Mouse (Mus musculus) cerebellum, postnatal 36 days (tissue): ENCODE measurements at regions not wholly inside any gene's neighbourhood (a gene's known extent, or its start where the extent isn't known, plus 50 kb on each side); places are given as distances from the start of the nearest gene placed in this dataset.

ENCODE experiments used
- DNase-seq, 2 experiments: peaks; one replicate each; pipeline ENCODE4 v3.0.0; 2021 to 2022; ENCODE audit warnings: mixed read lengths in 2 of 2

DNA sequence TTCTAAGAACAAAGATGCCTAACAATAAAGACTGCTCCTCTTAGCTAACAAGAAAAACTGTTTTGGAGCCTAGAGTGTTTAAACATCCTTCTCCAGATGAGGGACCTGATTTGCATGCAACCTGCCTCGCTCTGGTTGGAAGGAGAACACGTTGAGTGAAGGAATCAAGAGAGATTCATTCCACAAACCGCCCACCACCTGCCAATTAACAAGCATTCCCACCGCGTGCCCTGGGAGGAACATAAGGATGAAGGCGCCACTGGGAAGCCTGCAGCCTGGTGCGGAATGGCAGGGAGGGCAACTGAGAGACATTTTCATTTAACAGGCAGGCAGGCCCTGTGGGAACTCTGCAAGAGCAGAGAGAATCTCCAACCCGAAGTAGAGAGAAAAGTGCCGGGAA lies 265.0 kb downstream of the Hs3st3b1 start:
- no peak for DNase-seq

DNA sequence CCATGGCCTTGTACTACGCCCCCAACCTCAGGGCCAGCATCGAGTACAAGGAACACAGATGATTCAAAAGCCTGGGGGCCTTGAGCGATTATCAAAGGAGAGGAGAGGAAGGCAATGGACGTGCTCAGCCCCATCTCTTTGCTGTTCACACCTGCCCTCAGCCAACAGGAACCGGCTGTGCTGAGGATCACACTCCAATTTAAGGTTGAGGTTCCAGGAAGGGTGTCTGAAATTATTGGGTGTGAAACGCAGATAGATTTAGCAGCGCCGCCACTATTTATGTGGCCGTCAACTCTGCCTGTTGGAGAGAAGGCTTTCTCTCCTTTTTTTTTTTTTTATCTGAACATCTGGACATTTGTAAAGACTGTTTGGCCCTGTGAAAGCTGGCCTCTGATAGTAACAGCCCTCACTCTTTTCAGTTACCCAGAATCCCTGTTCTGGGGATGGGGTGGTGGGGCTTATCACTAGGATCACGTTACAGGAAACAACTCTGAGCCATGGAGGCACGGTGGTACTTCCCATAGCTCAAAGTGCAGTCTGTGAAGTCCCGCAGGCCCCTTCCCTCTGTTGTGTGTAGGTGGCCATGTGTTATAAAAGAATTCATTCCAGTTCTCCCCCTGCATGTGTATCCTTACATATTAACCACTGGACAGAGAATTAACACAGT lies 256.7 kb downstream of the Hs3st3b1 start:
- no peak for DNase-seq

DNA sequence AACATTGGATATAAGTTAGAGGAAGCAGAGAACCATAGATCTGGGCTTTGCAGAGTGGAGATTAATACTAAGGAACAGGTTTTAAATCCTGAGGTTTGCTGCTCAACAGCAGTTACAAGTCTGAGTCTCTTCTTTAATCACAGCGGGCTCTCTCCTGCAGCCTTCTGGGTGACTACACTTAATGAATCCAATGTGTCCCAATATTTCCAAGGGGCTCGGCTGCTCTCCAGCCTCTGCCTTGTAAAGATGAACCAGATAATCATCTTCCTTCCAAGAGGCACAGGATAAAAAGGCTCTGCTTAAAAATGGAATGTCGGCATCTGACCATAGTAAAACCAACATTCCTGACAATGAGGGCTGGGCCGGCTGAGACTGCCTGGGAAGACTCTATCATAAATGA lies 251.6 kb downstream of the Hs3st3b1 start:
- no peak for DNase-seq

DNA sequence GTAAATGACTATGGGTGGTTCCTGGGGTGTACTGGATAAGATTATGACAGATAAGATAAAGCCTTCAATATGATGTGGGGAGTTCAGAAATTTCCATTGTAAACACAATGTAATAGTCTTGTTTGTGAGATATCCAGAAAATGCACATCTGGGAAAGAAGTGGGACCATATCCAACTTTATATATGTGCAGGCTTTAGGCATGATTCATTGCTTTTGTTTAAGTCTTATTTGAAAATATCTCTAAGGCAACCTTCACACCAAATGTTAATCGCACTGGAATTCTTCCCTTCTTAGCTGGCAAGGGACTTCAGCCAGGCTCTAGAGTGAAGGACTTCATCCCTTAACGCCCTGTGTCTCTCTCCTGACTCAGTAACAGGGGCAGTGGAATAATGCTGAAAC lies 250.3 kb downstream of the Hs3st3b1 start:
- DNase-seq, result no peak

DNA sequence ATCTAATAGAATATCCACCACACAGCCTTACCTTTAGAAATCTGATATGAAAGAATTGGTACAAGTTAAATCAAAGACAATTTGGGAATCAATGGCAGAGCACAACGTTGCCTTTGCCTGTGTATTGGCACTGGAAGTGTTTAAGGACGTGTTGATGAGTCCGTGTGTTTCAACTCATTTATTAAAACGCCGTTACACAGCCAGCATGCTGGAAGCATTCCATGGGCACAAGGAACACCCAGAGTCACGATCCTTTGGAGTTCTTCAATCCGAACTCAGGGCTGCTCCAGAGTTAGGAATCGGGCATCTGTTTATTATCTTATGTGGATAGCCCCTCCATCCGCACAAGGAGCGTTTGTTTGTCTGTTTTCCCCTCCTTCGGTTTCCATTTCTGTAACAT lies 244.2 kb downstream of the Hs3st3b1 start:
- DNase-seq, result no peak

DNA sequence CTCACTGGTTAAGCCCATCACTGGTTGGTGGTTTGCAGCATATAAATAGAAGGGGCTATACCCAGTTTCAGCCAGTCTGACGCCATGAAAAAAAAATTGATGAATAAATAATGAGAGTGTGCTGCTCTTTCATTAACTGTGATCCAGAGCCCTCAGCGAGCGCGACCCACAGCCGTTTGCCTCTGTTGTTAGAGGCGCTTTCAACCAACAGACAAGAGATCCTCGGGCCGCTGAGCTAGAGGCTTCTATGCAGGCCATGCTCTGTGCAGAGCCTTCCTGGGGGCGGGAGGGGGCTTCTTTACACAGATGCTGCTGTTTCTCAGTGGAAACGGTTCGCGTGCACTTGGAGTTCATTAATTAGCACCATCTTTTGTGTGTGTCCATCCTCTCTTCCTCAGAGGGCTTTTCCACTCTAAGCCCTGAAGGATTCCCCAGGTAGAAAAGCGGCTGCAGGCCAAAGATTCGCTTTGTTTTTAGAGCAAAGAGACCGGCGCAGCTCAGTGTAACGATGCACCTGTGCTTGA lies 243.6 kb downstream of the Hs3st3b1 start:
- DNase-seq, result no peak

DNA sequence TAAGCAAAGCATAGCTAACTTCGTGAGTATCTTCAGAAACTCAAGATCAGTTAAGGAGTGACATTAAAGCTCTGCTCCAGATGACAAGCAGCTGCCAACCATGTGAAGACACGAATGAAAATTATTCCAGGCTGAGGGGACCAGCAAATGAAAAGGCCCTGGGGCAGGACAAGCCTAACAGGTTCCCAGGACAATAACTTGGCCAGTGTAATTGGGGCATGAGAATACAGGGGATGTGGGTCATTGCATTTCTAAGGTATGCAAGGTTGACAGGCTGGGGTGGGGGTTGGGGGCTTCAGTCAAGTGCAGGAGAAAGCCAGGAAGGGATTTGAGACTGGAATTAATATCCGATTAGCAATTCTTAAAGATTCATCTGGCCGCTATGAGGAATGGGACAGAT lies 242.6 kb downstream of the Hs3st3b1 start:
- no peak for DNase-seq

DNA sequence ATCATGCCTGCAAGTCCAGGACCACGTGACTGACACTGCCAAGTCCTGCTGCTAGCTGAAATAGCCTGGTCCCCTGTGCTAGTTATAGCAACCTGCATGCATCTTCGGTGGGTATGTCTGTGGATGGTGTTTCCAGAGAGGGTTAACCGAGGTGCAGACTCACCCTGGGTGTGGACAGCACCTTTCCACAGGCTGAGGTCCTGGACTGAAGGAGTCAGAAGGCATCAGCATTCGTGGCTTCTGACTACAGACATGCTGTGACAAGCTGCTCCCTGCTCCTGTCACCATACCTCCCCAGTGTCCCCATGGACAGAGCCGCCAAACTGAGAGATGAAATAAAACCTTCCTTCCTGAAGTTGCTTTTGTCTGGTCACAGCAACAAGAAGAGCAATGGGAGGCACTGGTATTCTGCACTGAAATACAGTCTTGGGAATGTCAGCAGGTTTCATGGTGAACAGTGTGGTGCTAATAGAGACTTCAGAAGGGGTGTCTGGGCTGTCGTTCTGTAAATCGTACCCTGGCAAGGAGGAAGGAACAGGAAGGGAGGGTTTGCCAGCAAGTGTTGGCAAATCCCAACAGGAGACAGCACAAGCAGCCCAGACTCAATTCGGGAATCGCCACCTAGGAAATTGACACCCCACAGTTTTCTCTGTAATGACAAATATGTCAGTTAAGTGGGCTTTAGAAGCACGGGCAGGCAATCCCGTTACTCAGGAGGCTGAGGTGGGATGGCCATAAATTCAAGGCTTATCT lies 237.7 kb downstream of the Hs3st3b1 start:
- DNase-seq, result no peak

DNA sequence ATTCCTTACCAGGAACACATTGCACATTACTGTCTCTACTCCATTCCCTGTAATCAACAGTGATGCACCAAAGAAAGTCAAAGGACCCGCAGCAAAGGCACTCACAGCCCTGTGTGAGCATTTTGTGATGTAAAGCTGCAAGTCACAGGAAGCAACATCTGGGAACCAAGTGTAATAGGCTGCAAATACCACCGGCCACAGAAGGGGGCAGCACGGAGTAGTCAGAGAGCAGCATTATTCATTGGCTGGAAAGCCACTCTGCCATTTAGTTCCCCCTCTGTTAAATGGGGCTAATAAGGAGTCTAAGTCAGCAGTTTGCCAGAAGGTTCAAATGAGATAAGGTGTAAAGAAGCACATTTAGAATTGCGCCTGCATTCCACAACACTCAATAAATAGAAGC lies 231.0 kb downstream of the Hs3st3b1 start:
- DNase-seq, result no peak

DNA sequence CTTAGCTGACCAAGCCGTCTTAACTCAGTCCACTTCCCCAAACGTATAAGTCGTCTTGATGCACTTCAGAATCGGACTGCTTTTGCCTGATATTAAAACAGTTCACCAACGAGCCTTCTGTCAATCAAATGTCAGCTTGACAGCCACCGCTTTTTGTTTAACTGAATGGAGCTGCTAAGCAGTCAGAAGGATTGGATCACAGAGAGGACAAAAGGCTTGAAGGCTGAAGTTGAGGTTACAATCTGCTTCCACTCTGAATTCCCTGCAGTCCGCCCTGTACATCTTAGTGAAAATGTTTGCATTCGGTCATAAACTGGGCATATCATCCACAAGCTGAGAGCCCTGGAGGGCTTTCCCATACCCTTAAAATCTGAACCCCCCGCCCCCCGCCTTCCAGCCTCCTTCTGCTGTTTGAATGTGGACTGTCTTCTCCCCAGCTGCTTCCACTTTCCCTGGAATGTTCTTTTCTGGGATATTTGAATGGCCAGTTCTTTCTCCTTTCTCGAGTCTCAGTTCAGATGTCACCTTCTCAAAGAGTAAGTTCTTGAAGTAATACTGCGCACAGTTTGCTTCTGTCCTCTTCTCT lies 217.0 kb downstream of the Hs3st3b1 start:
- no peak for DNase-seq

DNA sequence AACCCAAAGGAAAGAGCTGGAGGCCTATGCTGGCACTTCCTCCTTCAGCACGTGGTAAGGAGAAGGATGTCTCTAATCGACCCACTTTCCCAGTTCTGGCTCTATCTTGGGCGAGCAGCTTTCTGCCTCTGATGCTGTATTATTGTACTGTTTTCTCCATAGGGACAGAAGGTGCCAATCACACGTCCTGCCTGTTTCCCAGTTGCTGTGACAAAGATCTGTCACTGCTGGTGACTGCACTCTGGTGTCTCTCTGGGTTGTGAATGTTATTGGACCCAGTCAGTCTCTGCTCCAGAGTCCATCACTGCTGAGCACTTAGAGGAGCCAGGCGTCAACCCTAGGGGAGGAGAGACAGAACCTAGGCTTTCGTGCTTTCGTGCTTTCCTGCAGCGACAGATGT lies 216.0 kb downstream of the Hs3st3b1 start:
- no peak for DNase-seq

DNA sequence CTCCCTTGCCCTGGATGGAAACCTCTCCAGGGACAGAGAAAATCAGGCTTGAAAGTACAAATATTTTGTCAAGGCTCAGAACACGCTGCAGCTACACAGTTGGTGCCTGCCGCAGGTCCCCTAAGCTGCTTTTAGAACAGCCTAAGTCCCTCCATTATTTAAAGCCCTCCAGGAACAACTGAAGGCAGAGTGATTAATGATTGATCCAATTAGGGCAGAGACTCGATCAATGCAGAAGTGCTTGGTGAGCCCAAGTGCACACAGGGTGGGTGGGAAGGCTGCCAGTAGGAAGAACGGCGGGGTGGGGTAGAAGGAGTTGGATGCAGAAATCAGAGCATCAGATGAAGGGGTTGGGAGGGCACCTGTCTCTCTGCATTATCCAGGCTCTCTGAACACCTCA lies 215.0 kb downstream of the Hs3st3b1 start:
- no peak for DNase-seq

DNA sequence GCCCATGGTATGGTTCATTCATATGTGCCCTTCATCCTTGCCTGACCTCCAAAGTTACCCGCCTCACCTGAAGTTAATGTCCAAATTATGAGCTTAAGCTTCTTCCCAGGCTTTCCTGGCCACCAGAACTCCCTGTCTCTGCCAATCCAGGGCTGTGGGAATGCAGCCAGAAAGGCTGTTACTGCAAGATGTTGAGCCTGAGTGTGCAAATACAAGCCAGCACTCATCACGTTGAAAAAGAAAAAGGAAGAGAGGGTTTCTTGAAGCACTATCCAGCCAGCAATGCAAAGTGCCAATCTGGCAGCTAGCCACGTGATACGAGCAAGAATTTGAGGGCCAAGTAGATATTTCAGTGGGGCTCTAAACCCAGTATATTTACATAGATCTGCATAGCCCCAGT lies 213.7 kb downstream of the Hs3st3b1 start:
- DNase-seq, result peak; percentile 4 to 22

DNA sequence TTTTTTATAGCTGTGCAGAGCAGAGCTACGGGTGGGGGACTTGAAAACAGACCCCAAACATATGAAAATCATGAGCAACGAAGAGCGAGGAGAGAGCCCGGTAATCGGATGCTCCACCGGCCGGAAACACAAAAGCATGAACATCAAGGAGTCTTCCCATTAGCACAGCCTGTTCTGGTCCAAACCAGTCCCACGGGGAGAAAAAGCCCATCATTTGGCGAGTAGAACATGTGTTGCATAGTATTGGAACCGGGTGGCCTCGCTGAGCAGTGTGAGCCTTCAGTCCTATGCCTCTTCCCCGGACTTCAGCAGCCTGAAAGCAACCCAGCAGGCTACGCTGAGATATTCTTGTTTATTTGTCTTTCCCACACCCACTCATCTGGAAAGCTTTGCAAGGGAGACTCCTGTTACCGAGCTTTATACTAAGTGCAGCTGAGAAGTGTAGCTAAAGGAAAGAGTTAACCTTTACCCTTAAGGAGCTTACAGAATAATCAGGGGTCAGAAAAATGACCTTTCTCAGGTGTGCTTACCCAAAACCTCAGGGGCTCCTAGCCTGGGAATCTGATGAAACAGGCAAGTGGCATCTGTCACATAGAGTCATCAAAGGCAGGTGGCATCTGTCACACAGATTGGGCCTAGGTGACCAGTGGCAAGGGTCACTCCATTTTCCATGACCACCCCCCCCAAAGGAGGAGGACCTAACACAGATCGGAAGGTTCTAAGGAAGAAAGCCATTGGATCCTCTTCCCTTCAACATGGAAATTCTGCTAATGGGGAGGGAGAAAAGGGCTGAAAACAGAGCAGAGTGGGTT lies 209.8 kb downstream of the Hs3st3b1 start:
- no peak for DNase-seq

DNA sequence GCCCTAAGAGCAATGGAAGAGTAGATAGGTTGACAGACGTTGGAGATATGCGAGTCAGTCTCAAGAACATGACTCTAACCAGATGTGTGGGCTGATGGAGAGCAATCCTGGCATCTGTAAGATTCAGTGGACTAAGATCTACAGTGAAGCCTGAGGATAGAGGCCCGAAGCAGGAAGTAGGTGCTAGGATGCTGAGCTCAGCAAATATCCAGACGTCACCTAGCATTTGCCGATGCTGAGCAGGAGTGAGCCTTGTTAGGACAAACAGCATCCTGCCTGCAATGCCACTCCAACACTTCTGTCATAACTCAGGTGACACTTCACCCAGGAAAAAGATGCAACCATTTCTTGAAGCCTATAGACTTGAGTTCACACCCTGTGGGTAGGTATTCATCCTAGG lies 199.8 kb downstream of the Hs3st3b1 start:
- no peak for DNase-seq

DNA sequence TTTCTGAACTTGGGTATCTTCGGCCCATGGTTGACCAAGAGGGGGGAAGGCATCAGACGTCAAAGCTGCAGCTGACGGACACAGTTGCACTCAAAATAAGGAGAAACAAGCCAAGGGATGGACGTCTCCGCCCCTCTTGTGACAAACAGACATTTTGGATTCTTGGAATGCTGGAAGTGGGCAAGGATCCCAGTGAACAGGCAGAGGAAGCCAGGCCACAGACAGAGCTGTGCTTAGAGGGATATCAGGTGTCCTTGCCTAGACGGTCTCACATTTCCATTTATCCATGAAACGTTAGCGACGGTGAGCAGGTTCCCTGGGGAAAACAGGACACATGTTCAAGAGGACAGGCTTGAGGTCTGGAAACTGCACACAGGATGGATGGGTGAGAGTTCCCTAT lies 191.2 kb downstream of the Hs3st3b1 start:
- no peak for DNase-seq

DNA sequence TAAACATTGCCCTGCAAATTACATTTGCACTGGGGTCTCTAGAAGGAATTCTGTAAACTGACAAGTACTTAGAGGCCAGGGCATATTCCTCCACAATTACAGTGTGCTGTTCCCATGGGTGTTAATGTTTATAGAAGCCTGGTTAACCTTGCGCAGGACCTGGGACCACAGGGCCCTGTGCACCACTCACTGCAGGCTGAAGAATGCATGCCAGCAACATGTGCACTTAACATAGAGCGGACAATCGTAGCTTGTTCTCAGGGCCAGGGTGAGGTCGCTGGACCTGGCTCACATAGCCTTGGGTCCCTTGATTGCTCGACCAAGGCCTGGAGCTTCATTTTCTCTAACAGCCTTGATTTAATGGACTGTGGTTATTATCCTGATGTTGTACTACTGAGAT lies 168.8 kb downstream of the Hs3st3b1 start:
- no peak for DNase-seq

DNA sequence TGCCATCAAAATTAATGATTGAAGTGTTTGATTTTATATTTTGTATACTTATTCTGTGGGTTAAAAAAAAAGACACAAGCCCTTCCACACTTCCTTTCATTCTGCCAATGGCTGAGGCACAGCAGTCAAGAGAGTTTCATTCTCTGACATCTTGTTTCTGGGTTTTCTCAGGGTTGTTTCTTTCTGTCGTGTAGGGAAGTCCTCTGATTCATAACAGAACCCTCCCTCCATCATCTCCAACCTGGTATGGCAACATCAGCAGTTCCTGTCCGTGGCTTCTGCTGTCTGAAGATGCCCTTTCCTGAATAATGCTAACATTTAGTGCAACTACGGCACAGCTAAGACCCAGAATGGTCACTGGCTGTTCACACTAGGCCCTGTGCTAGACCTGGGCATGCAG lies 167.3 kb downstream of the Hs3st3b1 start:
- no peak for DNase-seq

DNA sequence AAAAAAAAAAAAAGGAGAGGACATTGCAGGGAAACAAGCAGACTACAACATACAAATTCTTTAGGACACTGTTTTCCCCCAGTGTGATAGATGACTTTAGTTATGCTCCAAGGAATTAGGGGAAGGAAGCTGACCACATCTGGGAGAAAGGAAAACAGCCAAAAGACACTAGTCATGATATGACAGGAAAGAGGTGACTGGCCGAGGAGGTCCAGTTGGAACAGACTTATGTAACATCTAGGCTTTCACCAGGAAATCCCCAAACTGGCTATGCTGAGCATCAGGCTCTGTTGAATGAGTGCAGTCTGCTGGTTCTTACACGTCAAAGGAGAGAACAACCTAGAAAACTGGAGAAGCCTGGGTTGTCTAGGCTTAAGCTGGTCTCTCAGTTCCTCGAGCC lies 163.8 kb downstream of the Hs3st3b1 start:
- no peak for DNase-seq

DNA sequence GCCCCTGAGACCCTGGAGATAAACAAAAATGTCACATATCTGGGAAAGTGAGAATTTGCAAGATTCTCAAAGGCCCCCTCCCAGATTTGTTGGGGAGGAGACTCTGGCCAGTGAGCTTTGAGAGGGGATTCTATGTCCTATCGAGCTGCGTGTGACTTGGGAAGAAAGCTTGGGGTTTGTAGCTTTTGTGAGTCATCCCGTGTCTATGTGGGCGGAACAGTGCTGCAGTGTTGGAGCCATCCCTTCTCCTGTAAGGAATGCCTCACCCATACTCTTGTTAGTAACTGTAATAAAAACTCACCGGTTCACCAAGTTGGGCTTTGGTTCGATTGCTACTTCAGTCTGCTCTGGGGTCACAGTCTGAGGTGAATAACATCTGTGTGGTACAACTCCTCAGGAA lies 160.5 kb downstream of the Hs3st3b1 start:
- DNase-seq, result no peak

DNA sequence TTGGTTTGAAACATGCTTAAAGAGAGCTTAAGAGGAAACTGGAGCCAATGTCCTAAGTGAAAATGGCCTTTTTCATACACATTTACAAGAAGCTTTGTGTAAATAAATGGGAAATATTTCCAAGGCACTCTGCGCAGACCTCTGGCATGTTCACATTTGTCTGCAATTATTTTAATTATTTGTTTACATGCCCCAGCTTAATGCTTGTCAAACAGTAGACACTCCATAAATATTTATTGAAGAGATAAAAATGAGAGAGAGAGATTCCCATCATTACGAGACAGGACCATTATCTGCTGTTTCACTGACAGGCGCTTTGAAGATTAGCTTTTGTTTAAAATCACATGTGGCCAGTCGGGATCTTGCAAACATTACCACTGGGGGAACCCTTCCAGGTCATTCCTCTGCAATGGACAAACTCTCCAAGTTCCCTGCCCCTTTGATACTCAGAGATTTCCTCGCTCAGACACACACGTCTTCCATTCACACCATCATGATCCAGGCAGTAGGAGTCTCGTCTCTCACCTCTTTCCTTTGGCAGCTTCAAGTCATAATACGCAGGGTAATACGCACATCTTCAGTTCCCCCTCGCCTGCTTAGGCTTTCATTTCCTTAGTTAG lies 154.3 kb downstream of the Hs3st3b1 start:
- DNase-seq, result no peak

DNA sequence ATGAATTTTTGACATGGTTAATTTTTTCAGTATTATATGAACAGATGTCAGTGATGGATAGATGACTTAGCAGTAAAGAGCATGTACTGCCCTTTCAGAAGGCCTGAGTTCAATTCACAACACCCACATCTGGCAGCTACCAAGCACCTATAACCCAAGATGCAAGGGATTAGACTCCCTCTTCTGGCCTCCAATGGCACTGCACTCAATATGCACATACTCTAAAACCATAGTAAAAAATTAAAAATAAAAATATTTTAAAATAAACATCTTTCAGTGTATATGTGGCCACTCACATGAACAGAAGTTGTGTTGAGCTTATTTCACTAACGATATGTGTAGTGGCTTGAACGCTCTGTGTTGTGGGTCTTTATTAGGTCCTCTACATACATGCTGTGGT lies 152.4 kb downstream of the Hs3st3b1 start:
- no peak for DNase-seq

DNA sequence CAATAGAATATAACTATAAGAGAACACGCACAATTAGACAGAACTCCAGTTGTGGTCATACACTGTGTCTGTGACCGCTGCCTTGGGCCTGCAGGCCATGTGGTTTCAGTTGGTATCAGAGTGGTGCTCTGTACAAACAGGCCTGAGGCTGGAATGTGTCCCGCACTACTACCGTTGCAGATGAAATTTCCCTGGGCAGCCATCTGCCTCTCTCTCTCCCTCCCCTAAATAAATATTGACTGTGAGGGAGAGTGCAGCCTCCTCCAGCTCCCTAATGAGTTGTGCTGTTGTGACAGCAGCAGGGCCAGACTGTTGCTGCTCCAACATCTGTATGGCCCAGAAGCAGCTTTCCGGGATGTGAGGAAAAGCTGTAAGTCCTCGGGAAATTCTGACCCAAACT lies 146.7 kb downstream of the Hs3st3b1 start:
- DNase-seq, result no peak
